Mouse (Mus musculus) cerebellum, adult 2 months (tissue): ENCODE data around the gene Gm11060.

ENCODE experiments used
- CTCF ChIP-seq: fragments of 200-500 bp; IDR thresholded peaks from 2 replicates; pipeline ENCODE4 v1.5.1; 2011; ENCODE audit warnings: low read depth, mild to moderate bottlenecking, control low read depth, low read length, moderate library complexity, borderline replicate concordance; ENCODE audit not compliant: insufficient read depth
- POLR2A ChIP-seq: fragments of 200-500 bp; IDR thresholded peaks from 2 replicates; pipeline ENCODE4 v1.6.1; 2011; ENCODE audit warnings: low read length, control low read depth, borderline replicate concordance; ENCODE audit not compliant: insufficient read depth

DNA sequence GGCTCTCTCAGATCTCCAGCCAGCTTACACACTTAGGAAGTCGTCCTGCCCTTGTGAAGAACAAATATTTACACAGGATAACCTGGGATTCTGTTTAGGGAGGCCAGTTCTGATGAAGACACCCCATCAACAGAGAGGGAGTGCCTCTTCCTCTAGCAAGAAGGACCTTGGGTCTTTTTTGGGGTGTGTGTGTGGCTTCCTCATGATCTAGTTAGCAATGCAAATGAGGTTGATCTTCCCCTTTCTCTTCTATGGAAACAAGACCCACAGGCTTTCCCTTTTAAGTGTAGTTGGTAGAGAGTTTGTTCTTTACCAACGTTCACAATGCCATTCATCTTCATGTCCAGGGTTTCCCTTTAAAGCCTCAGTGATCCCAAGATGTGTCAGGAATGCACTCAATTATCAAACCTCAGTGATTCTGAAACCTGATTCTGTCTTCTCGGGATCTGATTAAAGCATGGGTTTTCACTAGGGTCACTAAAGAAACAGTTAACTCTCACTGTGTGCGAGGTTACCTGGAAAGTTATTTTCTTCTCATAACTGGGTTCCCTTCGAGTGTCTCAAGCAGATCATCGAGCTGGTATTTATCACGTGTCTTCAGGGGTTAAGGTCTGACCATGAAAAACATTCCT lies 29.0 kb upstream of the Gm11060 start:
- TF ChIP-seq CTCF (no peak), POLR2A (no peak)
